Mouse (Mus musculus) forebrain, embryonic 10.5 days (tissue): ENCODE measurements at regions not wholly inside any gene's neighbourhood (a gene's known extent, or its start where the extent isn't known, plus 50 kb on each side); places are given as distances from the start of the nearest gene placed in this dataset.
A peak's percentile ranks its signal among the peaks of the same experiment; 100 is the strongest.
"Not testable (repeated sequence)": the region's sequence is repeated elsewhere in the genome, so short reads cannot be mapped to it uniquely, and the experiment has no call there.

Experiments
- DNase-seq: peaks from one replicate; pipeline ENCODE4 v3.0.0-alpha.2; 2017; ENCODE audit warnings: low spot score; ENCODE audit errors: extremely low spot score
- H3K27ac ChIP-seq: fragments of 300-500 bp; sonication (generic); 2 replicates; pipeline ENCODE4 v1.5.1; 2016; ENCODE audit warnings: mild to moderate bottlenecking
- H3K27me3 ChIP-seq: fragments of 300-500 bp; sonication (generic); 2 replicates; pipeline ENCODE4 v1.6.1; 2016; ENCODE audit warnings: mild to moderate bottlenecking; ENCODE audit not compliant: poor library complexity, severe bottlenecking
- H3K36me3 ChIP-seq: fragments of 300-500 bp; sonication (generic); replicated peaks from 2 replicates; pipeline ENCODE4 v1.6.1; 2016; ENCODE audit warnings: mild to moderate bottlenecking, moderate library complexity
- H3K4me1 ChIP-seq: fragments of 300-500 bp; sonication (generic); 2 replicates; pipeline ENCODE4 v1.6.1; 2016
- H3K4me3 ChIP-seq: fragments of 300-500 bp; sonication (generic); 2 replicates; pipeline ENCODE4 v1.5.1; 2016; ENCODE audit warnings: mild to moderate bottlenecking, moderate library complexity
- H3K9me3 ChIP-seq: fragments of 300-500 bp; sonication (generic); 2 replicates; pipeline ENCODE4 v1.6.1; 2016; ENCODE audit warnings: mild to moderate bottlenecking, moderate library complexity
- WGBS: fragments of 180-500 bp; shearing (Covaris S2); methylation state at CpG from one replicate; pipeline ENCODE4 v1.1.7; 2016; 5-methylcytosine and 5-hydroxymethylcytosine counted together

DNA sequence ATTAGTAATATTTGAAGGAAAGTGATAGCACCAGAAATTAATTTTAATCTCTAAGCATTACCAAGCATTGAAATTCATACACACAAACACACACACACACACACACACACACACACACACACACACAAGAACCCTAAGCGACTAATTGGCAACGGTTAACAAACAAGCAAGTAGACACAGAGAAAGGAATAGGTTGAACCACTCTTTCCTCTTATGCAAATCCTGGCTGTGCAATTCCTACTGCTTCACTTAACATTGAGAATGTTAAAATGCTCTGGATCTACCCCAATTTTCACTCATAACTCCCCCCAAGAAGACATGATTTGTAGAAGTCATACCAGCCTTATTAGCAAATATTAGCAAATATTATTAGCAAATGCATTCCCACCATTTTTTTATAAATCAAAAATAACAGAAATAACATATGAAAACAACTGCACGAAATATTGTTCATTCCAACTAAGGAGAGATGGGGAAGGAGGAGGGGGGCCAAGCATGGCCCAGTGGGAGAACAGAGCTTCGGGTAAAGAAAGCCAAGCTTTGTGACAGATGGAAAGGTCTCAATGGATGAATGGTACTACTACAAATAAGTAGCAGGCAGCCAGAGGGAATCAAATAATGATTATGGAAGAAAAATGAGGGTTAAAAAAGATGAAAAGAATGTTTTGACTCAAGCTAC lies 652.5 kb upstream of the Mms22l start:
- peak overlapping the region; percentile 79 for H3K27ac ChIP-seq
- H3K27me3 ChIP-seq: no peaks in the 10 kb centered on the region
- H3K9me3 ChIP-seq: 0 out of 2 replicates have a peak, but pooled peaks cover 3% of the 10 kb centered on the region
- H3K4me1 ChIP-seq: peaks cover 16% of the 10 kb centered on the region
- WGBS: 61% methylated on average over 4 of the region's 4 CpGs
- no peaks in the 10 kb centered on the region for H3K36me3 ChIP-seq
- DNase-seq: no peak
- H3K4me3 ChIP-seq: no peak overlapping the region

DNA sequence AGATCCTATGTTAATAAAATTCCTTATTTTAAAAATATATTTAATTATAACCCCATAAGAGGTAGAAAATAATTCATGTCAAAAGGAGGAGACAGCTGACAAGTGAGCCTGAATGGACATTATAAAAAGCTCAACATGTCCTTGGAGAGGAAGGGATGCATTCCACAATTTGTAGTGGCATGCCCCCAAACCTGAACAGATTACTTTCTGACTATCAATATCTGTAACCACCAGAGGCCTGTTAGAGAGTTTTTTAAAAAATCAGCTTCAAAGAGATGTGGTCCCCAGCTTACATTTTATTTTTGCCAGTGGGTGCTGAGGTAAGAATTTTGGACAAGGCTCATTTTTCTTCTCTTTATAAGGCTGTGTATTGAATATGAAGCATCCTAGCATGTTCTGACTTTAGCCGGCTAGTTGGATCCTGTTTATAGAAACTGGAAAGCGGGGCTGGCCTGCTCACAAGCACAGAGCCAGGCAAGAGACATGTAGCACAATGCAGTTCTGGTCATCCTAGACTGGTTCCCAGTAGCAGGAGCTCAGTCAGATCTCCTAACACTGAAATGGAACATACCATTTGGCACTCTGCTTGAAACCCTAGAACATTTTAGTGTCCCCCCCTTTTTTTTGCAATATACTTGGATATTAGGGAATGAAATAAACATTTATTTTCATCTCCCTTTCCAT lies 651.8 kb upstream of the Mms22l start:
- 83% methylated on average over 2 of the region's 2 CpGs for WGBS
- Histone ChIP-seq H3K4me3 (no peak overlapping the region), H3K9me3 (0 out of 2 replicates have a peak, but pooled peaks cover 3% of the 10 kb centered on the region), H3K4me1 (peaks cover 16% of the 10 kb centered on the region), H3K27me3 (no peaks in the 10 kb centered on the region), H3K27ac (peak overlapping the region; percentile 79), H3K36me3 (no peaks in the 10 kb centered on the region)
- no peak for DNase-seq

DNA sequence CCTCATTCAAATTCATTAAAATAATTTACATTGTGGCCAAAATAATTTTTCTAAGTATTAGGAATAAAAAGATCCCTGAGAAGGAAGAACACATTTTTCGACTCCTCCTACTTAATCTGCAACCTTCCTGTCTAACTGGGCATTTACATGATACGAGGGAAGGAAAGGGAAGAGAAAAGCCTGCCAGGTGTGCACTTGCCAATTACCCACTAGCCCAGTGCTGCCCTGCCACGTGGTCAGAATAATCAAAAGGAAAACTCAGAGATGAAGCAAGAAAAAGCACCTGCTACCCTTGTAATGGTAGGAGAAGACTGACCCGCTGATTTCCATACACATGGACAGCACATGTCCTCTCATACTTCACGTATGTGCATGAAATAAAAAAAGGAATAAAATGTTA lies 651.0 kb upstream of the Mms22l start:
- peak overlapping the region; percentile 60; the same call in 1 of the 2 replicates for H3K27ac ChIP-seq
- H3K4me1 ChIP-seq: peaks cover 16% of the 10 kb centered on the region
- DNase-seq: no peak
- 0 out of 2 replicates have a peak, but pooled peaks cover 3% of the 10 kb centered on the region for H3K9me3 ChIP-seq
- 72% methylated on average over 5 of the region's 5 CpGs for WGBS
- no peaks in the 10 kb centered on the region for H3K36me3 ChIP-seq
- H3K4me3 ChIP-seq: no peak overlapping the region
- no peaks in the 10 kb centered on the region for H3K27me3 ChIP-seq

DNA sequence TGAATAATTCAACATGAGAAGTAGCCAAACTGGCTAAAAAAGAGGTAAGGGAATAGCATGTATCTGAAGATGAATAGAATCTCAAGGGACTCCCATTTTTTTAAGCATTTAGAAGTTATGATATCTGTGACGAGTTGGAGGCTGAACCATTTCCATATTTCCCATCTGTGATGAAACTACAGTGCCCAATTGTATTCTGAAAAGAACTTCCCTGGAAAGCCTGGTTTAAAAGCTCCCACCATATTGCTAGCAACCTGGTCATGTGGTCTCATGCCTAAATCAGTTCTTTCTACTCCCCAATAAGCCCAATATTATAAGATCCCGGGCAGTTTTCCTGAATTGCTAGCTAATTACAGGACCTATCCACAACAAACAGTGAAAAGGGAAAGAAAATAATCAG lies 645.6 kb upstream of the Mms22l start:
- Histone ChIP-seq H3K27ac (no peak overlapping the region), H3K9me3 (0 out of 2 replicates have a peak, but pooled peaks cover 3% of the 10 kb centered on the region), H3K27me3 (no peaks in the 10 kb centered on the region), H3K4me1 (no peaks in the 10 kb centered on the region), H3K36me3 (no peaks in the 10 kb centered on the region), H3K4me3 (no peak overlapping the region)
- DNase-seq: no peak
- 87% methylated on average over 2 of the region's 2 CpGs for WGBS

DNA sequence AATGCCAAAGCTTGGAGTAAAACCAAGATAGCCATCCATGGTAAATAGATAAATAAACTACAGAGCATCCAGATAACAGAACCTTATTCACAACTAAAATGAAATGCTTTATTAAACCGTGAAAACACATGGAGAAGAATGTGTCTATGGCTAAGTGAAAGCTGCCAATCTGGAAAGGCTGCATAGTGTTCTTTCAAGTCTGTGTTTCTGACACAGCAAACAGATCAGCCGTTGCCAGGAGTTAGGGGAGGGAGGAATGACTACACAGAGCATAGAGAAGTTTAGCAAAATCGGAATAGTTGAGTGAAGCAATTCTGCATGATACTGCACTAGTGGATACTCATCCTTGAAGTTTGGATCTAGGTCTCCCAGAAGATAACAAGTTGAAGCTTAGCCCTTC lies 633.8 kb upstream of the Mms22l start:
- no peak for DNase-seq

DNA sequence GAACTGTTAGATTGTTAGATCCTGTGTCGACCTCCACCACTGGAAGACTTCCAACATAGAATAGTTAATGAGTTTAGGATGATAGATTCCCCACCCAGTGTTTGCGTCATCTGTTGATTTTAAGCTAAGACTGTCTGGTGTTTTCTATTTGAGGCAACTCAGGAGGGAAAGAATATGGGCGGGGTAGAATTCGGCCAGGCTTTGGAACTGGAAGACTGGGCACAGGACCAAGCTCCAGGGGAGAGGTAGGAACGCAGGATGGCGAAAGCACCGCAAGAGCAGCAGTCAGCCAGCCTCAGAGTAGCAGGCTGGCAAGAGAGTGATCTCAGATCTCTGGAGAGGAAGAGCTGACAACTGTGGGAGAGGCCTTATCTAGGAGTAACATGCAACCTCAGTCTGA lies 616.2 kb upstream of the Mms22l start:
- Histone ChIP-seq H3K9me3 (no peaks in the 10 kb centered on the region), H3K36me3 (no peaks in the 10 kb centered on the region), H3K4me1 (no peaks in the 10 kb centered on the region), H3K4me3 (no peak overlapping the region), H3K27ac (no peak overlapping the region), H3K27me3 (no peaks in the 10 kb centered on the region)
- DNase-seq: no peak
- WGBS: 91% methylated on average over 7 of the region's 7 CpGs

More for the DNA sequence above, 633.8 kb upstream of the Mms22l start:
- Histone ChIP-seq H3K4me1 (no peaks in the 10 kb centered on the region), H3K4me3 (no peak overlapping the region), H3K36me3 (no peaks in the 10 kb centered on the region), H3K27ac (no peak overlapping the region), H3K9me3 (no peaks in the 10 kb centered on the region), H3K27me3 (no peaks in the 10 kb centered on the region)
- WGBS: 78% methylated on average over 3 of the region's 3 CpGs

DNA sequence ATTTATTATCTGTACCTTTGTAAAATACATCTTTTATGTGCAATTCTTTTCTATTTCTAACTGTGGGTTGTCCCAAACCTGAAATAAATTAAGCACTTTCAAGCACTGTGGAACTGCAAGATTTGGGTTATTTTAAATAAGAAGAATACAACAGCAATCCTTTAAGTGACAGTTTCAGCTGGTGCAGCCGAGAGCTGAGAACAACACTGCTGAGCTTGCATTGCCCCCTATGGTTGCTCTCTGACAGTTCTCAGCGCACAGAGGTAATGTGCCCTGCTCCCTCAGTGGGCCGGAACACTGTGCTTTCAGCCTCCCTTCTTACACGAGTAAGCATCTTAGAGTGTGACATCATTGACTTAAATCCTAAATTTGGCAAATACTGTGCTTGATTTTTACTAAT lies 582.9 kb upstream of the Mms22l start:
- Histone ChIP-seq H3K36me3 (no peaks in the 10 kb centered on the region), H3K9me3 (no peaks in the 10 kb centered on the region), H3K4me3 (no peak overlapping the region), H3K27me3 (no peaks in the 10 kb centered on the region), H3K27ac (no peak overlapping the region), H3K4me1 (peaks cover 11% of the 10 kb centered on the region)
- peak; percentile 28 for DNase-seq
- WGBS: 20% methylated on average over 4 of the region's 4 CpGs

DNA sequence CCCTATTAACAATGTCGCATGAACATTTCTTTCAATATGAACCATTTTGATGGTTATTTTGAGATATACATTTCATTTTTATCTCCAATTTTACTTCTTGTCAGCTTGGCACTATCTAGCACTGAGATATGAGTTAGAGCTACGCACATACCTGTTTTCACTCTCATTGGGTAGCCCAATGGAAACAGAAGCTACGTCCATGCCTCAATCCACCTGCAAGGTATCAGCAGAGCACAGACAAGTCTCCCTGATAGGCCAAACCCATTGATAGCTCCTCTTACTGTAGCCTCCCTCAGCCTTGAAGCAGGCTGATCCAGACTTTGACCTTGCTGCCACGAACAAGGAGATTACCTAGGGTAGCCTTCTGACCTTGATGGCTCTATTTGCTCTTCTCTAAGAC lies 582.4 kb upstream of the Mms22l start:
- H3K36me3 ChIP-seq: no peaks in the 10 kb centered on the region
- 0 out of 2 replicates have a peak overlapping the region, but pooled peaks have one; percentile 48 for H3K27ac ChIP-seq
- H3K4me3 ChIP-seq: no peak overlapping the region
- DNase-seq: no peak
- WGBS: 80% methylated on average over 4 of the region's 4 CpGs
- peaks cover 11% of the 10 kb centered on the region for H3K4me1 ChIP-seq
- no peaks in the 10 kb centered on the region for H3K27me3 ChIP-seq
- no peaks in the 10 kb centered on the region for H3K9me3 ChIP-seq

DNA sequence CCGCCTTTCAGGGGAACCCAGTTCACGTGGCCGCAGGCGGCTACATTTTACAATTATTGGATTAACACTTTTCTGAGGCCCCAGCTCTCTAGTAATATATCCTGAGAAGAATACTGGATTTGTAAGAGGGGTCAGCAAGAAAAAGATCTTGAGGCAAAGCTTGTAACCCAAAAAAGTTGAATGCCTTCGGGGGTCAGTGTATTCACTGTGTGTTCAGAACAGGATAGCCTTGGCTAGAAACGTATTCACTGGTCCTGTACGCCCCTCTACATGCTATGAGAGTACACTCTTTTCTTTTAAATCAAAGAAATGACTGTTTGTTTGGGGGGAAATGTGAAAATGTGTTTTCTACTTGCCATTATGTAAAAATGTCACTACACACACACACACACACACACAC lies 581.8 kb upstream of the Mms22l start:
- WGBS: 67% methylated on average over 7 of the region's 7 CpGs
- H3K4me1 ChIP-seq: peaks cover 11% of the 10 kb centered on the region
- DNase-seq: no peak
- H3K27ac ChIP-seq: 0 out of 2 replicates have a peak overlapping the region, but pooled peaks have one; percentile 48
- H3K36me3 ChIP-seq: no peaks in the 10 kb centered on the region
- H3K9me3 ChIP-seq: no peaks in the 10 kb centered on the region
- H3K27me3 ChIP-seq: no peaks in the 10 kb centered on the region
- no peak overlapping the region for H3K4me3 ChIP-seq

DNA sequence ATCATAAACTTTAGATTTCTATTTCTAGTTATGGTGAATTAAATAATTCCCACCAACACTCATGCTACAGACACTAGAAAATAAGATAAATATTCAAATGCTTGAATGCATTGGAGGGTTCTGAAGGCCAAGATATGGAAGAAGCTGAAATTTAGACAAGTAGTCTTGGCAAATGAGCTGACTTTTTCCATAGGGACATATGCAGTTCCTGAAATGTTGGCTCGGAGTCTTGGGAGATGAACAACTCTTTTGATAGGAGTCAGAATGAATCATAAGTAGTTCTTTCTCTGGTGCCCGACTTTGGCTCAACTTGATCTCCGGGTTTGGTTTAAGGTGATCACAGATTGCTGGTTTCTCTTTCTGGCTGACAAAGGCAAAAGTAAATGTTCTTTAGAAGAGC lies 574.7 kb upstream of the Mms22l start:
- Histone ChIP-seq H3K4me1 (no peaks in the 10 kb centered on the region), H3K27me3 (no peaks in the 10 kb centered on the region)

DNA sequence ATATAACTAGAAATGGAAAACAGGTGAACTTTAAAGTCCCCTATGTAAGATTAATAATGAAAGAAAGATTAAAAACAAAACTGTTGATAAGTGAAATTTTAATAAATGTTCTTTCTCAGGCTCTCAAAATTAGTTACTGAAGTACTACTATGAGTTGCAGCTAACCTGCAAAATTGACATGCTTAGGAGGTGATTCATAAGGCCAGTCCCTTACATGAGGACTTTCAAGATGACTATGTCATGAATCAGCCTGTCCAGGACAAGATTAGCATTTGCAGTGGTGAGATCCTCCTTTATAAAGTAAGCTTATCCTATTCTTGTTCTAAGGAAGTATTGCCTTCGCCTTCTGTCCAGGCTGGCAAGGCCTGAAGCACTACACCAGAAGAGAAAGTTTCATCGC lies 542.1 kb upstream of the Mms22l start:
- no peaks in the 10 kb centered on the region for H3K4me1 ChIP-seq
- H3K4me3 ChIP-seq: no peak overlapping the region
- 96% methylated on average over 2 of the region's 2 CpGs for WGBS
- DNase-seq: no peak
- H3K9me3 ChIP-seq: no peaks in the 10 kb centered on the region
- H3K36me3 ChIP-seq: no peaks in the 10 kb centered on the region
- no peaks in the 10 kb centered on the region for H3K27me3 ChIP-seq
- H3K27ac ChIP-seq: no peak overlapping the region

More for the DNA sequence above, 574.7 kb upstream of the Mms22l start:
- H3K36me3 ChIP-seq: no peaks in the 10 kb centered on the region
- DNase-seq: no peak
- WGBS: 91% methylated on average over 3 of the region's 3 CpGs
- no peaks in the 10 kb centered on the region for H3K9me3 ChIP-seq
- no peak overlapping the region for H3K27ac ChIP-seq
- H3K4me3 ChIP-seq: no peak overlapping the region

DNA sequence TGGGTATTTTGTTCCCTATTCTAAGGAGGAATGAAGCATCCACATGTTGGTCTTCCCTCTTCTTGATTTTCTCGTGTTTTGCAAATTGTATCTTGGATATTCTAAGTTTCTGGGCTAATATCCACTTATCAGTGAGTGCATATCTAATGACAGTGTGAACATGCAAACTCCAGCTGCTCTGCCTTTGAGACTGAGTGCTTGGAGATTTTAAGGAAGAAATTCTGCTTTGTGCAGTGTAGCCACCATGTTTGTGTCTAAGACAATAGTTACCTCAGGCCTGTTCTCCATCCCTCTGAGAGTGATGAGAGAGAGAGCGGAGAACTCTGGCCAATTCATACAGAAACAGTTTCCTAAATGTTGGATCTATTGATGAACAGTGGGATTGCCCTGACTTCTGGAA lies 514.1 kb upstream of the Mms22l start:
- peak overlapping the region; percentile 81; the same call in 1 of the 2 replicates for H3K27ac ChIP-seq

DNA sequence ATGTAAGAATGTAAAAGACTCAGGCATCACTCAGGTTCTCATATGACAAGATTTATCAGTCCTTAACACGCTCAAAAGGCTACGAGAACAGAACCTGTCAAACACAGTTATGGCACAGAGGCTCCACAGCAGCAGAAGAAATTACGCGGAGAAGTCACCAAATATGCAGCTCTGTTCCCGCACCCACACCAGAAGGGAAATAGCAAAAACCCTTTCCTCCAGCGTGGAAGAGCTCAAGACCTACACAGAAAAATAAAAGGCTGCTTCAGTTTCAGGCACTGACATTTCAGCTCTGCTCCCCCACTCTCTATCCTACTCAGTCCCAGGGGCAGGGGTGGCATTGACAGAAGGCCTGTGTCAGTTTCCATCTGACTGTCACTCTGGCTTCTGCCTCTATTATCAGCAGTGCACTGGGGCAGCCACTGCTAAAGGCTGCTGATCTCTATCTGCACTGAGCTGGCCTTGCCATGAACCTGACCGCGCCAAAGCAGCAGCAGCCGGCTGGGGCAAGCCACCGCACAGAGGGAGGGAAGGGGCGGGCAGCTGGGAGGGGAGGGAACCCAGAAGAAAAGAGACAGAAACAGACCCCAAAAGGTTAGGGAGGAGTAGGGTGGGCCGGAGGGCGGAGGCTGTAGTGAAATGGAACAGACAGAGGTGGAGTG lies 513.3 kb upstream of the Mms22l start:
- Histone ChIP-seq H3K27me3 (peaks cover 4% of the 10 kb centered on the region; the same call in 1 of the 2 replicates), H3K4me1 (peaks cover 29% of the 10 kb centered on the region), H3K27ac (peak overlapping the region; percentile 81), H3K36me3 (no peaks in the 10 kb centered on the region), H3K4me3 (peak overlapping the region; percentile 36), H3K9me3 (no peaks in the 10 kb centered on the region)
- 31% methylated on average over 13 of the region's 13 CpGs for WGBS
- peak; percentile 79 for DNase-seq

More for the DNA sequence above, 514.1 kb upstream of the Mms22l start:
- not testable (repeated sequence) for DNase-seq, H3K27me3 ChIP-seq, H3K4me3 ChIP-seq, H3K36me3 ChIP-seq, H3K9me3 ChIP-seq
- WGBS: 90% methylated on average over 2 of the region's 2 CpGs
- H3K4me1 ChIP-seq: peaks cover 29% of the 10 kb centered on the region
